In genomic region chr11:96902639-96903635, GRCm38 (mm10) we compare ENCODE assay signal across 8 mouse cellular contexts. TPM values are rescaled to one million over a fixed set of nuclear protein-coding genes. Genes with fewer than 3 reads are reported as not detected.
A peak's percentile ranks its signal among the peaks of the same experiment; 100 is the strongest.
DNase-seq lines count a peak whose midpoint lies in the region; ATAC-seq and TF ChIP-seq lines count a peak whose summit lies in the region.

No protein-coding gene starts in this region.

- peak overlapping the region; percentile 3; the same call in 1 of the 2 replicates for H3K9ac ChIP-seq in intestine, embryonic 14.5 days (ENCODE audit: low read length)
- H3K9ac ChIP-seq in intestine, postnatal 0 days (ENCODE audit: low read depth, low read length), result no peak overlapping the region
- H3K9ac ChIP-seq in forebrain, embryonic 11.5 days (ENCODE audit: low read length), result peak overlapping the region; percentile 49

- H3K4me2 ChIP-seq in intestine, embryonic 14.5 days (ENCODE audit: low read length), result no peak overlapping the region
- H3K4me2 ChIP-seq in intestine, postnatal 0 days (replicated peaks; ENCODE audit: low read depth), result no peak overlapping the region
- H3K4me2 ChIP-seq in forebrain, embryonic 11.5 days (ENCODE audit: low read depth, low read length, severe bottlenecking), result peak overlapping the region; percentile 15; the same call in 1 of the 2 replicates

- no peak overlapping the region for H3K4me3 ChIP-seq in intestine, embryonic 14.5 days (ENCODE audit: low read depth, low read length)
- no peak overlapping the region for H3K4me3 ChIP-seq in intestine, postnatal 0 days (ENCODE audit: low read depth, low read length)
- H3K4me3 ChIP-seq in forebrain, embryonic 11.5 days (ENCODE audit: low read depth, low read length), result no peak overlapping the region

- 26% methylated on average over 16 of the region's 16 CpGs for WGBS in intestine, embryonic 14.5 days
- 38% methylated on average over 16 of the region's 16 CpGs for WGBS in intestine, postnatal 0 days
- WGBS in forebrain, embryonic 11.5 days, result 9% methylated on average over 16 of the region's 16 CpGs

- peaks cover 11% of the 10 kb centered on the region for H3K36me3 ChIP-seq in intestine, embryonic 14.5 days (ENCODE audit: control insufficient read depth, insufficient read depth, low read length)
- H3K36me3 ChIP-seq in intestine, postnatal 0 days (ENCODE audit: control insufficient read depth, insufficient read depth), result peaks cover 9% of the 10 kb centered on the region
- H3K36me3 ChIP-seq in forebrain, embryonic 11.5 days (ENCODE audit: control insufficient read depth, insufficient read depth, low read length), result peaks cover 5% of the 10 kb centered on the region

- no peak for ATAC-seq in intestine, embryonic 14.5 days (replicated peaks; ENCODE audit: low FRiP score, low TSS enrichment, low read depth)
- no peak for ATAC-seq in intestine, postnatal 0 days
- peak; percentile 79 for ATAC-seq in forebrain, embryonic 11.5 days (replicated peaks; ENCODE audit: low FRiP score)

- no peak for TF ChIP-seq CTCF in intestine, postnatal 0 days (IDR thresholded peaks at IDR 0.05; ENCODE audit: low read depth)

- H3K27me3 ChIP-seq in intestine, embryonic 14.5 days (replicated peaks; ENCODE audit: control insufficient read depth, insufficient read depth, low read length), result no peaks in the 10 kb centered on the region
- no peaks in the 10 kb centered on the region for H3K27me3 ChIP-seq in intestine, postnatal 0 days (replicated peaks; ENCODE audit: control insufficient read depth, insufficient read depth, low read length)
- no peaks in the 10 kb centered on the region for H3K27me3 ChIP-seq in forebrain, embryonic 11.5 days (ENCODE audit: control insufficient read depth, insufficient read depth, low read length)

- DNase-seq in intestine, embryonic 14.5 days (ENCODE audit: low spot score), result no peak
- peak; percentile 65 for DNase-seq in brain, adult 2 months (ENCODE audit: low read depth, low spot score)
- DNase-seq in forebrain, embryonic 11.5 days (ENCODE audit: low spot score), result peak; percentile 92
- DNase-seq in kidney, postnatal 25 days, result peak; percentile 43 to 63
- DNase-seq in spleen, postnatal 4 days (ENCODE audit: low spot score in 2 of 2), result no peak
- DNase-seq in testis, postnatal 14 days (ENCODE audit: low spot score), result no peak
- no peak for DNase-seq in lung, postnatal 25 days (ENCODE audit: low spot score)

- 0 out of 2 replicates have a peak overlapping the region, but pooled peaks have one; percentile 22 for H3K27ac ChIP-seq in intestine, embryonic 14.5 days (ENCODE audit: low read depth)
- no peak overlapping the region for H3K27ac ChIP-seq in intestine, postnatal 0 days (ENCODE audit: low read depth, low read length)
- H3K27ac ChIP-seq in forebrain, embryonic 11.5 days (ENCODE audit: low read depth, low read length), result peak overlapping the region; percentile 98

- H3K4me1 ChIP-seq in intestine, embryonic 14.5 days (replicated peaks; ENCODE audit: control insufficient read depth, insufficient read depth, low read length), result peaks cover 10% of the 10 kb centered on the region
- no peaks in the 10 kb centered on the region for H3K4me1 ChIP-seq in intestine, postnatal 0 days (replicated peaks; ENCODE audit: control insufficient read depth, insufficient read depth, low read length)
- H3K4me1 ChIP-seq in forebrain, embryonic 11.5 days (replicated peaks; ENCODE audit: control insufficient read depth, insufficient read depth, low read length), result peaks cover 57% of the 10 kb centered on the region

- H3K9me3 ChIP-seq in intestine, embryonic 14.5 days (ENCODE audit: control insufficient read depth, low read length), result no peaks in the 10 kb centered on the region
- H3K9me3 ChIP-seq in intestine, postnatal 0 days (ENCODE audit: control insufficient read depth), result no peaks in the 10 kb centered on the region
- H3K9me3 ChIP-seq in forebrain, embryonic 11.5 days (ENCODE audit: control insufficient read depth, low read length), result no peaks in the 10 kb centered on the region

RNA-seq across cellular contexts. Expression of gene Cdk5rap3, which starts 13.4 kb away (rescaled TPM):
- polyA plus RNA-seq in intestine, embryonic 14.5 days (2014; fragmentation: Nextera tagmentation; extraction: Ambion mirVana), result 64.2 and 70.1 TPM in 2 replicates
- 64.1 and 68.9 TPM in 2 replicates for polyA plus RNA-seq in intestine, postnatal 0 days (2015; fragmentation: Nextera tagmentation; extraction: Ambion mirVana)
- polyA plus RNA-seq in forebrain, embryonic 11.5 days (2014; fragmentation: Nextera tagmentation; extraction: Ambion mirVana), result 83.4 and 94.0 TPM in 2 replicates

RNA-seq across cellular contexts. Expression of gene Prr15l, which starts 25.0 kb away (rescaled TPM):
- polyA plus RNA-seq in intestine, embryonic 14.5 days (2014; fragmentation: Nextera tagmentation; extraction: Ambion mirVana), result 56.8 and 62.5 TPM in 2 replicates
- 138 and 141 TPM in 2 replicates for polyA plus RNA-seq in intestine, postnatal 0 days (2015; fragmentation: Nextera tagmentation; extraction: Ambion mirVana)
- polyA plus RNA-seq in forebrain, embryonic 11.5 days (2014; fragmentation: Nextera tagmentation; extraction: Ambion mirVana), result 0.25 and 0.29 TPM in 2 replicates

RNA-seq across cellular contexts. Expression of gene Pnpo, which starts 40.8 kb away (rescaled TPM):
- 40.9 and 44.1 TPM in 2 replicates for polyA plus RNA-seq in intestine, embryonic 14.5 days (2014; fragmentation: Nextera tagmentation; extraction: Ambion mirVana)
- polyA plus RNA-seq in intestine, postnatal 0 days (2015; fragmentation: Nextera tagmentation; extraction: Ambion mirVana), result 145 and 158 TPM in 2 replicates
- 24.8 and 28.8 TPM in 2 replicates for polyA plus RNA-seq in forebrain, embryonic 11.5 days (2014; fragmentation: Nextera tagmentation; extraction: Ambion mirVana)

RNA-seq across cellular contexts. Expression of gene Copz2, which starts 53.3 kb away (rescaled TPM):
- polyA plus RNA-seq in intestine, embryonic 14.5 days (2014; fragmentation: Nextera tagmentation; extraction: Ambion mirVana), result 100 and 102 TPM in 2 replicates
- polyA plus RNA-seq in intestine, postnatal 0 days (2015; fragmentation: Nextera tagmentation; extraction: Ambion mirVana), result 46.8 and 47.6 TPM in 2 replicates
- 33.2 and 33.8 TPM in 2 replicates for polyA plus RNA-seq in forebrain, embryonic 11.5 days (2014; fragmentation: Nextera tagmentation; extraction: Ambion mirVana)

Comparison
In these comparisons a context has a peak if more than half of its experiments do, and no peak if none do; other contexts are left out.
1. DNase-seq: peak in brain, adult 2 months (single experiment), forebrain, embryonic 11.5 days (single experiment) and kidney, postnatal 25 days (2 of 2); none in intestine, embryonic 14.5 days (single experiment), spleen, postnatal 4 days (0 of 2), testis, postnatal 14 days (single experiment) and lung, postnatal 25 days (single experiment).
2. RNA of gene Prr15l, which starts 25.0 kb away (polyA plus RNA-seq): 138 to 141 TPM in intestine, postnatal 0 days and 56.8 to 62.5 TPM in intestine, embryonic 14.5 days; 0.25 to 0.29 TPM in forebrain, embryonic 11.5 days; every median in the first group is over 10 times any median in the second.